Mouse (Mus musculus): Measurements from ENCODE around the gene 1700029H14Rik. TPM values are rescaled to one million over a fixed set of nuclear protein-coding genes. Genes with fewer than 3 reads are reported as not detected.

The 1700029H14Rik gene
- total RNA-seq, 2 experiments from 2014 or later, result not detected

DNA sequence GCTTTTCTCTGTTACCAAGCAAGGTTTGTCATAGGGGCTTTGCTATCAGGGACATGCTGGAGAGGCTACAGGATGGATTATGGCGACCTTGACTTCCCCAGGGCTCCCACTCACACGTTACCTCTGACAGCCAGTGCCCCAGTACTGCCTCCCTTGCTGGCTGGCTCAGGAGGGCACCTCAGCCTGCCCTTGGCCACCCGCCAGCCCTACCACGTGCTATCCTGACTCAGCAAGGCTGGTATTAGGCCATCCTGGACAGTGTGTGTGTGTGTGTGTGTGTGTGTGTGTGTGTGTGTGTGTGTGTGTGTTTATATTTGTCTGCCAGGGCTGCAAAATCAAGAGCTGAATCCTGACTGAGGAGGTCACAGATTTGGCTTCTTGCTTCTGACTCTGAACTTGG, 55.4 kb downstream of the 1700029H14Rik start:
- DNase-seq (ENCODE audit: low spot score), result peak; percentile 73

DNA sequence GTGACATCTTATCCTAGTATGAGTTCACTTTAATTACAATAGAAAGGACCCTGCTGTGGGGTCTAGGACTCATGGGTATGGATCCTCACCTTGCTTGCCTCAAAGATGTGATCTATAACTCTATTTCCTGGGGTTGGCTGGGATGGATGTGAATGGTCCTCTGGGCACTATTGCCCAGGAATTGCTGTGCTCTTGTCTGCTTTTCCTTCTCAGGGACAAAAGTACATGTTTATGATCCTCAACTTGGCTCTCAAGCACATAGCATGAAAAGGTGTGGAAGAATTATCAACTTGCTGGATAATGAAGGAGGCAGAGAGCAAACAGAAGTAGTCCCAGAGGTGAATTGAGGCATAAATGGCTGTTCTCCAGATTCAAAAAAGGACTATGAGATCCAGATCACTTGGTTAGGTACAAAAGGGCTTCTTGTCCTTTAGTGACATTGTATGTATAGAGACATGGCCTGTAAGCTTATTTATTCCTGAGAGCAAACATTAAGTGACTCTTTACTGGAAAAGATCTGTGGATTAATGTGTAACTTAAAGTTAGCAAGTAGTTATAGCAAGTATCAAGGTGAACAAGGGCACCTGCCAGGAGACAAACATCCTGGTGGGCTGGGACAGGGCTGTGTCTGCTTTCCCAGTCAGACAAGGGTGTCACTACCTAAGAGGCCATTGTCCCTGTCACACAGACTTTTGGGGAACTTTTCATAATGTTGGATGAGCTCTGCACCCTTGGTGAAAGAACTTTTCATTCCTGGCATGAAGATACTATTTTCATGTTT, 57.2 kb downstream of the 1700029H14Rik start:
- DNase-seq (ENCODE audit: low spot score), result no peak

DNA sequence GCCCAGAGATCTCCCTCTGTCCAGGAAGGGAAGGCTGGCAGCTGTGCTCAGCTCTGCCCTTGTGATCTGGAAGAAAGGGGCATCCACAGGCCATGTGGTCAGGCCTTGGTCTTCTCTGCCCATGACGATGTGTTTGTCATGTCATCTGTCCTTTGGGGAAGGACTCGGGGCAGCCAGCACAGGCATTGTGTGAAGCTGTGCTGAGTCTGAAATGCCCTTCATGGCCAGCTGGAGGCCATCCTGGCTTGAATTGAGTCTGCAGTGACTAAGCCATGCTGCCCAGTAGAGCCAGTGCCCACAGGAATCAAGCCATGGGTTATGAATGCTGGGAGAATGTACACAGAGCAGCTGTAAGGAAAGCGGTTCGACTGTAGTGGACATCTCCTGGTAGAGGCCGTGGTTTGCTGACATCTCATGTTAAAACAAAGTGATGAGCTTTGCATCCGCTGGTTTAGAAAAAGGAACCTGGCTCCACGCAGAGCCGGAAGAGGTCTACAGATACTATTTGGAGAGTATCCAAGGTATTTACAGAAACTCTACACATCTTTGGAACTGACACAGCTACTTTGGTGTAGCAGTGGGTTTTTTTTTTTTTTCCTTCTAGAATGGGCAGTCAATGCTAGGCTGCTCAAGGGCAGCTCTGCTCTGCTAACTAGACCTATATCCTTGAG, 58.2 kb downstream of the 1700029H14Rik start:
- DNase-seq (ENCODE audit: low spot score), result no peak

DNA sequence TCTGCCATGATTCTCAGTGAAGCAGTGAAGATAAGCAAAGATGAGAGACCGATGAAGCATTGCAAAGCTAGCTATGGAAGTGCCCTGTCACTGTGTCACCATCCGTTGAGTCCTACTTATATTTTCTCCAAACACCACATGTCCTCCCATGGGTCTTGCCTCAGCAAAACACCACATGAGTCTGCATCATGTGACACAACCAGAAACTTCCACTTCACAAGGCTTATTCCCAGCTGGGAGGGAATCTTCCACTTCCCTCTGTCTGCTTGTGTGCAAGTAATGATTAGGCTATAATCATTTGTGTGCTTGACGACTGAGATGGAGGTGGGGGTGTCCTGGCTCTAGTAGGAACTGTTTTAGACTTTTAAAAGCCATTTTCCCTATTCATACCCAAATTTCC, 61.0 kb downstream of the 1700029H14Rik start:
- DNase-seq (ENCODE audit: low spot score), result no peak

Other genes starting within 250 kb of the 1700029H14Rik start
- gene Tfdp1, start 223.7 kb downstream of the 1700029H14Rik start, total RNA-seq (2021), result 10 to 100 TPM; 45.5 to 54.6 TPM
- not detected for gene Atp4b, start 165.6 kb downstream of the 1700029H14Rik start, total RNA-seq (2021)
- gene Grk1, start 157.4 kb downstream of the 1700029H14Rik start, total RNA-seq (2021), result not detected
- 1 to 10 TPM; 1.3 to 2.8 TPM for gene Tmem255b, start 127.3 kb downstream of the 1700029H14Rik start, total RNA-seq (2021)
- gene Gas6, start 68.0 kb downstream of the 1700029H14Rik start, total RNA-seq (2021), result 10 to 100 TPM; 68.0 to 69.5 TPM
- gene Rasa3, start 115.1 kb upstream of the 1700029H14Rik start, total RNA-seq (2021), result 1 to 10 TPM; 6.8 to 7.3 TPM
- gene Cfap97d2, start 143.4 kb upstream of the 1700029H14Rik start, total RNA-seq (2021), result not detected
- 10 to 100 TPM; 24.6 to 25.0 TPM for gene Cdc16, start 195.2 kb upstream of the 1700029H14Rik start, total RNA-seq (2021)
- 10 to 100 TPM in 1 of 2 experiments, 1 to 10 TPM in 1; 8.2 to 10.3 TPM for gene Upf3a, start 223.2 kb upstream of the 1700029H14Rik start, total RNA-seq (2021)

All from gastrocnemius, adult 18-20 months (tissue).